Mouse (Mus musculus): ENCODE data around the gene Wwox.

Wwox gene

DNA sequence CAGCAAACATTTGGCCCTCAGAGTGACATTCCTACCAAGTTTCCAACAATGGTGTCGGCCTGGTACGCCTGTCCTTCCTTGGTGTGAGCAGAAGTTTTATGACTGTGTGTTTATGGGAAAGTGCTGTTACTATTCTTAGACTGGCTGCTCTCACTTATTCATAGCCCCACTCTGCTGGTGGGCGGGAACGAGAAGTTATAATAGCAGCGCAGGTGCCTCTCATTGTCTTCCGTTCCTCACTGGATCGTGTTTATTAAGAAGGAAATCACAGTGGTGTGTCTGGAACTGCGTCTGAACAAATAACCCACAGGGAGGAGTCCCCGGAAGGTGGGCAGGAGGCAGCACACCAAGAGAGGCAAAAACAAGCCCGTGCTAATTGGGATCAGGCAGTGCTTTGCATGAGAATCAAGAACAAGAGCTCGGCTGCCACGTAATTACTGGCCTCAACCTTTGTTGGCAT is 533.6 kb downstream of the Wwox start:
- no peak for DNase-seq (ENCODE audit: low spot score)

DNA sequence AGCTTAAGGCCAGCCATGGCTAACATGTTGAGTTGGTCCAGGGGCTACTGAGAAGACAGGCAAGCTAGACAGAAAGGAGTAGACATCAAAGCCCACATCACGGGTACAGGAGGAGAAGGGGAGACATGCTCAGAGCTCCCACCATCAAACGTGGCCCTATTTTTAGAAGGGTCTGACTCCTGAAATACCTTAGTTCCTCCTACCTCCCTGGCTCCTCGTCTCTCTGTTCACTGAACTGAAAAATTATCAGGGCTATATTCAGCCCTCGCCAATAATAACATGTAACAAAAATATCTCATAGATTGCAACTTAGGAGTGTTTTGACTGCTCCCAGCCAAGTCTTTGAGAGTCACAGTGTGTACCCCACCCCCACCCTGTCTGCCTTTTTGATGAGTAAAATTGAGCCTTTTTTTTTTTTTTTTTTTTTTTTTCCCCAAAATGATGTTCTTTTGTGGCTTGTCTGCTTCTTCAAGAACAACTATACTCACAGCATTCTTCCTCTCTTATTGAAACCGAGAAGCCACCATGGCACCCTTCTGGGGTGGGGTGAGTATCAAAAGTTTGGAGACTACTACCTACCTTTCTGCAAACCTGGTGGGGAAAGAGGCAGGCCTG is 535.0 kb downstream of the Wwox start:
- DNase-seq (ENCODE audit: low spot score): no peak

DNA sequence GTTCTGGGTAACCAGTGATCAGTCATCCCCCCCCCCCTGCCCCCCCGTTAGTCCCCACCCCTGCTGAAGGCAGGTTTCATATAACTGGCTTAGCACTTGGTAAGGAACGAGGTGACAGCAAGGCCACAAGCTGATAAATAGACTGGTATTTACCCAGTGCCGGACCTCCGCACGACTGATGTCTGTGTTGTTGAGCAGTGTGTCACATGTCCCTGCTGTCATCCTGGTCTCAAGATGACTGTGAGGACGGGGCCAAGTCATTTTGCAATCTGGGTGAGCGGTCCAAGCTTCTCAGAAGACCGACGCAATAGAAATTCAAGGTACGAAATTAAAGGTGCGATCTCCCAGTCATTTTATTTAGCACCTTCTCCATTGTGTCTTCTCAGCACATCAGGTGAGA is 538.3 kb downstream of the Wwox start:
- DNase-seq (ENCODE audit: low spot score): no peak

DNA sequence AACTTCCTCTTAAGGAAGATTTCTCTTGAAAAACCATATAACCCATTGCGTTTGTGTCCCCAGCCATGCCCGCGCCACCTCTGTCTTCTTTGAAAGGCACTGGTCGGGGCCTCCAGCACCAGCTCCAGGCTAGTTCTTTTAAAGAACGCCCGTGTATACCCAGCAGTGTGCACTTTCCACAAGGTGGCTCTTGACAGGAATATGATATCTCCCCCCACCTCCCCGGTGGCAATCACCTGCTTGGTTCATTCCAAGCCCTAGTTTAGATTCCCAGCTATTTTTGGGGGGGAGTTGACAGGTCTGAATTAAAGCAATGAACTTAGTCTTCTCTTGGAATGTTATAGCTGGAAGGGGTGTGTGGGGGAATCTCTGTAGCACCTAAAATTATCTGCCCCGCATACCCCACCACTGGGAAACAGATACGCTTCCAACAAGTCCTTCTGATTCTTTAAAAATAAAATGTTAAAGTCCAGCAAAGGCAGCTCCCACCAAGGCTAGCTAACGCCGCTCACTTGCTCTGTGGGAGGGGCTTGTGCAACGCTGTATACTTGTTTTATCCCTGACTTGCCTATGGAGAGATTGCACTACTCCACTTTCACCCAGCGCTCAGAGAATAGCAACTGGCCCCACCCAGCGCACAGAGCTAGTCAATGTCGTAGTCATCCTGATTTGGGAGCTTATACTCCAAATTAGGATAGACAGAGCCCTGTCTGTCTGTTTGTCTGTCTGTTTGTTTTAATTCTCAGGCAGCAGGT is 538.9 kb downstream of the Wwox start:
- no peak for DNase-seq (ENCODE audit: low spot score)

DNA sequence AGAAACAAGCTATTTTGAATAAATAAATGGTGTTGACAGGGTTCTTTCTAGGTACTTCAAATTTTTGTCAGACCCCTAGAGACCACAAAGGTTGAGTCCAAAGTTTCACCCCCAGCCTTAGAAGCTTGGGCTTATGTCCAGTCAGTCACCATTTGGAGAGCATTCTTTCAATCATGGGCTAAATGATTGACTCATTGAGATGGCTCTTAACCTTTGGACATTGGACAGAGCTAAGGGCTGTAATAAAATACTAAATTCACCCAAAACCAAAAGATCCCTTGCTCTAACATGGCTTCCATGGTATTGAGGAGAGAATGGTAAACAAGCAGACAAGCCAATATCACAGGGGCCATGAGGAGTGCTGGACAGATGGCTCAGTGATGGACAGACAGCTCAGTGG is 540.2 kb downstream of the Wwox start:
- DNase-seq (ENCODE audit: low spot score): no peak

DNA sequence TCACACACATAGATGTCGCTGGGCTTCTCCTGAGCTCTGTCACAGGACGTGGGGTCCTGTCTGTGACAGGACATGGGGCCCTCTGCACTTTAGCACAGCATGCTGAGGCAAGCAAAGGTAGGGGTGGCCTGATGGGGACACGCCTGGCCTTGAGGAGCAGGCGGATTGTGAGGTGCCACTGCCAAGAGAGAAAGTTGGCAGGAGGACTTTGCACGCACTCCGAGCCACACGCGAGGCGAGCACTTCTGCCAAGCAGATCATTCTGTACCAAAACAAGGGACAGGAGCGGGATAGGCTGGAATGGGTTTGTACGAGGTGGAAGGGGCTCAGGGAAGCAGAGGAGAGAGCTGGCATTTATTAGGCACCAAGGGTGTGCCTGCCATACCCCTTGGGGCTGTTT is 543.3 kb downstream of the Wwox start:
- DNase-seq (ENCODE audit: low spot score): no peak

DNA sequence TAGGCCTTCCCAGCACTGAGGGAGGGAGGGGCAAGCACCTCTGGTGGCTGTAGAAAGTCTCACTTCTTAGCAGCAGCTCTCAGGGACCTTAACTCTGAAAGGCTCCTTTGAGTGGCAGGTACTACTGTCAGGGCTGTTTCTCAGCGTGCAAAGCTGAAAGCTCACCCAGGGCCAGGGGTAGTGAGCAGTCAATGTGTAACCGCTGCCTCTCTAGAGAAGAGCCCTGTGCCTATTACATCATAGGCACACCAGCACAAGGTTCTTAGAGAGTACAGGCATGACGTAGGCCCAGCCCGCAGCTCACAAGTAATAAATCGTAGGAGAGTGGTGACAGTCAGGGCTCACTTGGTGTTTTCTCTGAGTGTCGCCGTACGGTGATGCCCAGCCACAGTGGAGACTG is 545.0 kb downstream of the Wwox start:
- DNase-seq (ENCODE audit: low spot score): no peak

DNA sequence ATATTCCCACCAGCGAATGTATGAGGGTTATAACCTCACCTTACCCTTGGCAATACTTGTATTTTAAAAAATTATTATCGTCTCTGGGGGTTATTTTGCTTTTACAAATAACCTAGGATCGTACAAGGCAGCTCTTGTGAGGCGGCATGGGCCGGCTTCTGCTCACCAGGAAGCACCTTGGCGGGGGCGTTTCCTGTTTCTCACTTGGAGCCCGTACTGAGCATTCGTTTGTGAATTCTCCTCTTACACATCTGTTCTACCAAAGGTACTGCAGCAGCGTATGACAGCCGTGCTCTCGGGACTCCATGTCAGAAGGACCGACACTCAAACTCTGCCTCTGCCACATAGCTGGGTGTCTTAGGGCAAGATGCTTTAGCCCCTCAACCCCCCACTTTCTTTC is 546.5 kb downstream of the Wwox start:
- no peak for DNase-seq (ENCODE audit: low spot score)

DNA sequence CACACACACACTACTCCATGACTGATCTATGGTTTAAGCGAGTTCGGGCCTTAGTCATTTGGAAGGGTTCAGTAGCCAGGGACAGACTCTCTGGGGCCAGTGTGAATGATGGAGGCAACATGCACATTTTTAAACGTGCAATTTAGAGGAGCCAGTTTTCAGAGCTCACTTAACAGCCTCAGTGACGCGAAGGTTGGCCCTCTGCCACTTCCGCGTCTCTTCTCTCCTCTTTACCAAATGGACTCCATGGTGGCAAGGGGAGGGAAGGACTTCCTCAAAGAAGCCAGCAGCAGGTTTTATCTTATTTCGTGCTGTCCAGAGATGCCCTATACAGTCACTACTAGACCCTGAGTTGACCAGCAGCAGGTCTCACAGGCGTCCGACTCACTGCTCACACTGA is 547.5 kb downstream of the Wwox start:
- no peak for DNase-seq (ENCODE audit: low spot score)

DNA sequence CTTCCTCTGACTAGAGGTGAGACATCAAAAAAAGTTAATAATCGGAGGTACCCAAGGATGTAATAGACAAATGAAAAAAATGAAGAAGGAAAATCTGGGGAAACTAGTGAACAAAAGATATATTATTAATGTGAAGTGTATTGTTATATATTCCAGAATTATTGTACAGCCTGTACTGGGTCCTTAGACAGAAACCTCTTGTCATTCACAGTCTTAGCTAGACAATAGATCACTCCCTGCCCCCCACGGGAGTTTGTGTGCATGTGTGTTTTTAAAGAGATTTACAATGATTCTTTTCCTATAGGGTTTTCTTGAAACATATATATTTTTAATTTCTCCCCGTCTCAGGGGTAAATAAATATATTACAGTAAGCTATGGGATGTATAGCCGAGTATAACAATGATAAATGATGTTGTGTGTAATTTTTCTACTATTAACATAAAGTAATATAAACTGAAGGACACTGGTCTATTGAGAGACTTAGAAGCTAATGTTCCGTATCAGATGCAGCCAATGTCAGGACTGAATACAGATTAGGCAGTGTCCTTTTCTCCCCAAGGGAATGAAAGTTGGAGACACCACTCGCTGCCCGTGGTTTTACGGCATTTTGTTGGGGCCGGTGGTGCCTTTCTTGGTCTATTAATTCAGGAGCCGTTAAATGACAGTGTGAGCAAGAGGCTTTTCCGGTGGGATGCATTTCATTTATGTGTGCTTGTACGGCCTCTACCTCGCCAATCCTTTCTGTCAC is 551.6 kb downstream of the Wwox start:
- DNase-seq (ENCODE audit: low spot score): no peak

DNA sequence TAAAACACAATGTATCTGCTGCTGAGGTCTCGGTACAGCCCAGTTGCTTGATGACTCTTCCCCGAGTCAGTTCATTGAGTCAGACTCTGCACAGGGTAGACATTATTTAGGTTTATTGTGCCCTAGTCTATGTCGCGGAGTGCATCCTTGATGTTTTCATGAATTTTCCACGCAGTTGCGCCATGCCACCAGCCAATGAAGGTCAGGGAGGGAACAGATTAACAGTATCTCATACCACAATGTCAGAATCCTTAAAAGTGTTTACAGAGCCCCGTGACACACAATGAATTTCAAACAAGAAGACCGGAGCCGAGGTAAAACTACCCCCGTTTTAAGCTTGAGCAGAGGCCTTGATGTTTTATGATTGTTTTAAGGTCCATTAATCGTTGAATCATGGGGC is 561.3 kb downstream of the Wwox start:
- DNase-seq (ENCODE audit: low spot score): no peak

DNA sequence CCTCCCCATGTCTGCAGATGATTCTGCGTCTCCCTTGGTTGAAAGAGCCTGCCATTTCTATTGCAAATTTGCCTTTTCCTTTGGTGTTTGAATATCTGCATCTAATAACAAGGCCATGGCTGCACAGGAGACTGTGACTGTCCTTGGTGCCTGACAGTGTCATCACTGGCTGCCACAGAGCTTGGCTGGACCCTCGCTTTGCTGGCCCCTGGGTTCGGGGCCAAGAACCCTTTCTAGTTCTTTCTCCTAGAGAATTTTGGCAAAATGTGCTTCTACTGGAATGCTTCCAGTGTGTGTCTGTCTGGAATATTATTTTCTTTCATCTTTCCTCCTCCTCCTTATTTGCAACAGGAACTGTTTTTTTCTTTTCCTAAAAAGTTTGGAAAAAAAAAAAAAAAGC is 565.6 kb downstream of the Wwox start:
- DNase-seq (ENCODE audit: low spot score): no peak

DNA sequence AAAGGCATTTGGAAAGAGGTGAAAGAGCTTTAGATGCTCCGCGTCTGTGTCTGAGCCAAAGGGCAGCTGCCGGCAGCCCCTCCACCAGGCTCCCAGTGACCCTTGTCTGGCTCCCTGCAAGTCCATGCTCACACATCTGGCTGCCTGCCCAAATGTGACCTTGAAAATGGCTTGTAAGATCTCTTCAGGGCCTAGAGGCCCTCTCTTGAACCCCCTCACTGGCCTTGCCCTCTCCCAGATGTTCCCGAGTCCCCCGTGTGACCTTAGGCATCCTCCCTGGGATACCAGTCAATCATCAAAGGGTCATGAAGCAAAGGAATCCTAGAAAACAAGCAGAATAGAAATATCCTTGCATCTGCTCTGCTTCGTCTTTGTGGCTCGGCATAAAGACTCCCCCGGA is 567.1 kb downstream of the Wwox start:
- DNase-seq (ENCODE audit: low spot score): peak; percentile 26

DNA sequence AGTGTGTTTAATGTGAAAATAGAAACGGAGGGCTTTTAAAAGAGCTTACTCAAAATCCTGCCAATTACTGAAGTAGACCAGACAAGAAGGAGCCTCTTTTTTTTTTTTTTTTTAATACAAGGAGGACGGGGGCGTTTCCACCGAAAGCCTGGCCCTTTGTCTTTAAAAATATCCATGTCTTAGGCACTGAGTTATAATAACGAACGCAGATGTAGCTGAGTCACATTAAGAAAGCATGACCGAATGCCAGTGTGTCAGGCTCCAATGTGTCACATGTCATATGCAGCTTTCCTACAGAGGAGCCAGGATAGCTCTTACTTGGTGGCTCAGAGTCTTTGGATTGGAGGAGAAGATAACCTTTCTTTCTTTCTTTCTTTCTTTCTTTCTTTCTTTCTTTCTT is 567.8 kb downstream of the Wwox start:
- no peak for DNase-seq (ENCODE audit: low spot score)

DNA sequence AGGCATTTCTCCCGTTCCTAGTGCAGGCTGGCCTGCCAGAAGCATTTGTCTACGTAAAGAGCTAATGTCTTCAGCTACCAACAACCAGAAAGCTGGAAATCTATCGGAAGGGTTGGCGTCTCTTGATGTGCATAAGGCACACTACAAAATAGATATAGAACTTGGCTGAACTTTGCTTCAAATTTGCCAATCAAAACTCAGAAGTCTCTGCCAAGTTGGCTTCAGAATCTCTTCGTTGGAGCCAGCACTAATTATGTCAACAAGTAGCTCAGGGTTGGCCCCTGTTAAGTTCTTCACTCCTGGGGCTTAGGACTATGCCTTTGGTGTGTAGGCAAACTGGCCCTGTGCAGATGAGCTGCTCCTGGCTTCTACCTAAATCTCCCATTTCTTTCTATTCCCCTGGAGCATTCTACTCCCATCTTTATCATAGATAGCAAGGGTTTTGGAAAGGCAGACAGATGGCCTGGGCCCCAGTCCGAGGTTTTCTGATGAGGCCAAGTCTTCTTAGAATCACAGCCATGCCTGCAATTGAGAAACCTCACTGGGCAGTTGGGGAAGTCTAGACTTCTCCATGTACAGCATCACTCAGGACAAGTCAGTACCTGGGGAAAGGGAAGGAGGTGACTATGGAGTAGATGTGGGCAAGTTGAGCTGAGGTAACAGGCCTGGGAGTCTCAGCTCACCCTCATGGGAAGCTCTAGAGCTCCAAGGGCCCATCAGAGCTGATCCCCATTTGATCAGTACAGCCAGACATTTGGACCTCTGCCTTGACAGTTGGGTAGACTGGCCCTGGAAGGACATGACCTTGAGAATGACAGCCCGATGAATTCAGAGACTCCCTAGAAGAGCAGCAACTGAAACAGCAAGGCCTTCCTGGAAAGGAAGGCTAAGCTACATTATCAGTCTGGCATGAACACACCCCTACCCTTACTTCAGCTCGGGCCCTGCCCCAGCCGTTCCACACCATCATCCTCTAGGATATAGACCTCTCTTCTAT is 569.5 kb downstream of the Wwox start:
- no peak for DNase-seq (ENCODE audit: low spot score)

DNA sequence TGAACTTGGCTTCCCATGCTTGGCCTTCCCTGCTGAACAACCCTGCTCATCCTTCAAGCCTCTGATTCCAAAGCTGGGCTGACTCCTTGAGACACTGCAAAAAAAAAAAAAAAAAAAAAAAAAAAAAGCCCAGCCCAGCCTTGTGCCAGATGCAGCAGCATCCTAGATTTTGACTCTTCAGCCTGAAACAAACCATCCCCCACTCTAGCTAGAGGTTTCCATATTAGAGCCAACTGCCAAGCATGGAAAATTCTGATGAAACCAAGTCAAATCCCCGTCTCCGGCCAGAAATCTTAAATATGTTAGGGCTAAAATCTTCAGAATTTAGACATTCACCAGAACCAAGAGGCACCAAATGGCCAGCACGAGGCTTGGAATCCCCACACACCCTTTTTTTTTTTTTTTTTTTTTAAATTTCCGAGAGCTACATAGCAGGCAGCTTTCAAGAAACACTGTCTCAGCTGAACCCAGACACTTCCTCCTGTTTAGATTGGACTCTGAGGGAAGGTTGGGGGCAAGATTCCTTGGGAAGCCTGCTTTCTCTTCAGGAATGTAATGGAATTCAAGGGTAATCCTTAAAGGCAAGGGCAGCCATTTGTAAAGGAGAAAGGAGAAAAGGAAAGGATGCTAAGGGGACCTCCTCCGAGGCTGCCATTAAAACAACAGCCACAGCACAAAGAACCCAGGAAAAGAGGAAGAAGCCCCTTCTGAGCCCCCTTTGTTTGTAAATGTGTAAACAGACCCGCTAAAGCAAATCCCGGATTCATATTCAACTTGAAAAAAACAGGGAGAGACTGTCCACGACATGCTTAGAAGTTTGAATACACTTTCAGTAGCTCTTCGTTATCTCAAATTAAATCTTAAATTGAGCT is 570.7 kb downstream of the Wwox start:
- DNase-seq (ENCODE audit: low spot score): peak; percentile 49

DNA sequence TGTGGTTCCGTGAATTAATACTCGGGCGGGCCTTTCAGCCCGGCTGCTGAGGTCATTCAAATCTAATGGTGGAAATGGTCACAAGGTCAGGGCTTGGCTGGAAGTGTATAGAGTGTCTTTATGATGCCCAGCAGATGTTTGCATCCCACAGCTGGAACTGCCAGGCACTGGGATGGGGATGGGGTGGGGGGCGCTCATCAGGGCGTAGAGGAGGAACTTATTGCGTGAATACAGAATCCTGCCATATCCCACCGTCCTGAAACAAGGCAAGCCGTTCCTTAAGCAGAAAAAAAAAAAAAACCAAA is 571.3 kb downstream of the Wwox start:
- DNase-seq (ENCODE audit: low spot score): no peak

DNA sequence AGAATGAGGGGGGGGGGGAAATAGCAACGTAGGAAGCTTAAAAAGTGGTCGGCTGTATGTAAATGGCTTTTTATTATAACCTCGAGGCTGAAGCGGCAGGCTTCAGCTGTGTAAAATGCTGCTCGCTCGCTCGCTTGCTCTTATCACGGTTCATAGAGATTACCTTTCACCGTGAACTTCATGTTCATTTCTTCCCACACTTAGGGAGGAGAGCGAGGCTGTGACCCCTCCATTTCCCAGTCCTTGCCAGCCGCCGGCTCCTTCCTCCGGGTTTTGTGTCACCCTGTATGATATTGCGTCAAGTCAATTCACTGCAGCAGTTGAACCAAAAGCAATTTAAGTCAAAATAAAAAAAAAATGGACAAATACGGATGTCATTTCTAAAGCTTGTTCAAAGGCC is 580.2 kb downstream of the Wwox start:
- DNase-seq (ENCODE audit: low spot score): no peak

DNA sequence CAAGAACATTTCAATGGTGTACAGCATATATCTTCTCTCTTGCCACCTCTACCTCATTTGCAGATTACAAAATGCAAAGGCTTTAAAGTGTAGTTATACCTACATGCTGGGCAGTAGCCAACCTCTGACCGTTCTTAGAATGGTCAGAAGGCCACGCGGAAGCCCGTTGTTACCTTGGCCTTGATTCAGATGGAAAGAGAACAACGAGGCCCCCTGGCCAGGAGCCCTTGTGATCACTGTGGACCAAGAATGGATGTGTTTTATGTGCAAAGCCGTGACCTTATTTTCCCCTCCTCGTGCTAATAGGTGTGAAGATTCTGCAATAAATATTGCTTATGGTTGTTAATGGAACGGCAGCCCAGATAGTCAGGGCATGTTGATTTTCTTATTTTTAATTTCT is 582.3 kb downstream of the Wwox start:
- no peak for DNase-seq (ENCODE audit: low spot score)

DNA sequence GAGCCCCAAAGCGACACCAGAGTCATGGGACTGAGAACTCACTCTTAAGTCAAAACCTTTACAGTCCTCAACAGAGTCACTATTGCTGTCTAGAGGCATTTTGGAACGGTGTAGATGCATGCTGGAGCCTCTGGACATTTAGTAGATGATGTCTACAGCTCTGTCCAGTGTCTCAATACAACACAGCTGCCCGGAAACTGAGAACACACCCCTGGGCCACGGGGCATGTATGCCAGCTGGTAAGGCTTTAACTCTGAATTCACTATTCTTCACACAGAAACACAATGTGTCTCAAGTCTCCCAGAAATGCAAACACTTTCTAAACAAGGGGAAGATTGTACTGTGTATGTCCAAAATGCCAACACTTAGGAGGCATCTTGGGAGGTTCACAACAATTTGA is 584.6 kb downstream of the Wwox start:
- no peak for DNase-seq (ENCODE audit: low spot score)

DNA sequence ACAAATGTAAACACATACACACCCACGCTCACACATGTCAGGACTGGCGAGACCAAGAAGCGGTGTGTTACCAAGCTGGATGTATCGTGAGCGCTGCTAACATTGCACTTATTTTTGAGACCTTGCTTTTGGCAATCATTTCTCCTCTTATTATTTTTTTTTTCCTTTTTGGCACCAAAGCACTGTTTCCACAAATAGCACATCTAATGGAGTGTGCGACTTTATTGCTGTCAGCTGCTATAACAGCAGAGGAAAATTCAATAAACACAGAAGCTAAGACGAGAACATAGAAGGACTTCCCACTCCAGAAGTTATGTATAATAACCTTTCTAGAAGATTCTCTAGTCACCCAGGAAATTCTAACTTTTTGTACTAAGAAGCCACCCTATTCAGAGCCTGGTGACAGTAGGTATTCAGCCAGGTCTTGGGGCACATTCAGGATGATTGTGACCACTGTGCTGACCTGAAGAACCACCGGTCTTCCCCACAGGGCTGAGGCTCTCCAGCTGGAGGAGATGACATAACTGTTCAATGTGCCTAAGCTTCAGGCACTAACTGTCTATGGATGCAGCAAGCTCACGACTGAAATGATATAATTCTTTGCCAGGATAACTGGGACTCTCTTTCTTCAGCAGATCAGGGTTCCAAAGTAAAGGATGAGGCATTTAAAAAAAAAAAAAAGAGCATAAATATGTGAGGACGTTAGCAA is 586.1 kb downstream of the Wwox start:
- DNase-seq (ENCODE audit: low spot score): no peak
